Mouse (Mus musculus): Measurements from ENCODE around the gene Atp6v1c2. TPM values are rescaled to one million over a fixed set of nuclear protein-coding genes. Genes with fewer than 3 reads are reported as not detected.

The Atp6v1c2 gene
- polyA plus RNA-seq, 2 experiments: 0.09 to 0.19 TPM

DNA sequence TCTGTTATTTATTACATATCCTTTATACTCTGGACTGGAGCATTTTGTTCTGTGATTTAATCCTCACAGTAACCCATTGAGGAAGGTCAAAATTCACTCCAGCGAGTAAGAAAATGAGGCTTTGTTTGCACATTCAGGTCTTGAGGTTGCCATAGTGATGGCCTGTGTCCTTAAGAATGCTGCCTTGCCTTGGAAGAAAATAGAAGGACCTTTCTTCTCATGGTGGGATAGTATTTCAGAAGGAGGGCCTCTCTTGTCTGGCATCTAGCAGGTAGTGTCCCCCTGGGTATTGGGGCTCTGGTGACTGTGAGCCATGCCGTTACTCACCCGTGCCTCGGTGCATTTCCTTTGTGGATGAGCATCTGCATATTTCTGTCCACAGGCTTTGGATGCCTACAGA lies 31.5 kb upstream of the Atp6v1c2 start:
- Histone ChIP-seq H3K9ac (ENCODE audit: low read depth, low read length, severe bottlenecking) (no peak overlapping the region), H3K4me1 (ENCODE audit: control insufficient read depth, insufficient read depth, low read length) (no peaks in the 10 kb centered on the region), H3K27ac (replicated peaks; ENCODE audit: low read depth, low read length) (no peak overlapping the region), H3K9me3 (ENCODE audit: control insufficient read depth, low read length) (no peaks in the 10 kb centered on the region), H3K36me3 (ENCODE audit: control insufficient read depth, insufficient read depth, low read length) (peaks cover 79% of the 10 kb centered on the region), H3K4me3 (replicated peaks; ENCODE audit: low read length) (no peak overlapping the region), H3K27me3 (ENCODE audit: control insufficient read depth, insufficient read depth, low read length) (no peaks in the 10 kb centered on the region), H3K4me2 (replicated peaks; ENCODE audit: low read depth, low read length, severe bottlenecking) (no peak overlapping the region)
- 87% methylated on average over 4 of the region's 4 CpGs for WGBS
- DNase-seq (ENCODE audit: low spot score) (no peak), ATAC-seq (ENCODE audit: low FRiP score, low read depth) (no peak)
- TF ChIP-seq POLR2A (IDR thresholded peaks at IDR 0.05; ENCODE audit: borderline replicate concordance, extremely low read depth, insufficient read depth, insufficient read length): no peak

DNA sequence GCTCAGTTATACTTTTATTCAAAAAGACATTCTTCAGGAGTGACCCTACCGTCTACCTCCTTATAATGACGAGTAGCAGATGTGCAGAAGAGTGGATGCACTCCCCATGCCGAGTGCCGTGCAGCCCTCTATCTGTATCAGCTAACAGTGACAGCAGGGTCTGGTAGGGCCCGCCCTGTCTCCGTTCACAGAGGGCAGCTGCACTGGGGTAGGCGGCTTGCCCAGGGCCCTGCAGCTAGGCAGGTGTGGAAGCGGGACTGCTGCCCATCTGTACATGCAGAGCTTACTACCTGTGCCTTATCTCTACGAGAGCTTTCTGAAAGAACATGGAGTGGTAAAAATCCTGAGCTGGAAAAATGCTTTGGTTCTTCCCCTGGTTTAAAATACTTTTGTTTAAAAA lies 30.9 kb upstream of the Atp6v1c2 start:
- Histone ChIP-seq H3K4me3 (replicated peaks; ENCODE audit: low read length) (no peak overlapping the region), H3K27me3 (ENCODE audit: control insufficient read depth, insufficient read depth, low read length) (no peaks in the 10 kb centered on the region), H3K9ac (ENCODE audit: low read depth, low read length, severe bottlenecking) (no peak overlapping the region), H3K36me3 (ENCODE audit: control insufficient read depth, insufficient read depth, low read length) (peaks cover 79% of the 10 kb centered on the region), H3K4me2 (replicated peaks; ENCODE audit: low read depth, low read length, severe bottlenecking) (no peak overlapping the region), H3K4me1 (ENCODE audit: control insufficient read depth, insufficient read depth, low read length) (no peaks in the 10 kb centered on the region), H3K9me3 (ENCODE audit: control insufficient read depth, low read length) (no peaks in the 10 kb centered on the region), H3K27ac (replicated peaks; ENCODE audit: low read depth, low read length) (no peak overlapping the region)
- 92% methylated on average over 9 of the region's 9 CpGs for WGBS
- TF ChIP-seq POLR2A (IDR thresholded peaks at IDR 0.05; ENCODE audit: borderline replicate concordance, extremely low read depth, insufficient read depth, insufficient read length): no peak
- no peak for ATAC-seq (ENCODE audit: low FRiP score, low read depth)
- DNase-seq (ENCODE audit: low spot score): no peak

GRCm38 (mm10) chr12:17358981-17359380 lies 29.8 kb upstream of the Atp6v1c2 start:
- 87% methylated on average over 9 of the region's 9 CpGs for WGBS
- DNase-seq (ENCODE audit: low spot score) (no peak), ATAC-seq (ENCODE audit: low FRiP score, low read depth) (no peak)
- no peak overlapping the region for H3K27ac ChIP-seq (replicated peaks; ENCODE audit: low read depth, low read length)
- no peaks in the 10 kb centered on the region for H3K4me1 ChIP-seq (ENCODE audit: control insufficient read depth, insufficient read depth, low read length)
- H3K4me2 ChIP-seq (replicated peaks; ENCODE audit: low read depth, low read length, severe bottlenecking): no peak overlapping the region
- no peak overlapping the region for H3K9ac ChIP-seq (ENCODE audit: low read depth, low read length, severe bottlenecking)
- no peak overlapping the region for H3K4me3 ChIP-seq (replicated peaks; ENCODE audit: low read length)
- H3K36me3 ChIP-seq (ENCODE audit: control insufficient read depth, insufficient read depth, low read length): peaks cover 83% of the 10 kb centered on the region
- no peaks in the 10 kb centered on the region for H3K9me3 ChIP-seq (ENCODE audit: control insufficient read depth, low read length)
- no peaks in the 10 kb centered on the region for H3K27me3 ChIP-seq (ENCODE audit: control insufficient read depth, insufficient read depth, low read length)
- no peak for TF ChIP-seq POLR2A (IDR thresholded peaks at IDR 0.05; ENCODE audit: borderline replicate concordance, extremely low read depth, insufficient read depth, insufficient read length)

DNA sequence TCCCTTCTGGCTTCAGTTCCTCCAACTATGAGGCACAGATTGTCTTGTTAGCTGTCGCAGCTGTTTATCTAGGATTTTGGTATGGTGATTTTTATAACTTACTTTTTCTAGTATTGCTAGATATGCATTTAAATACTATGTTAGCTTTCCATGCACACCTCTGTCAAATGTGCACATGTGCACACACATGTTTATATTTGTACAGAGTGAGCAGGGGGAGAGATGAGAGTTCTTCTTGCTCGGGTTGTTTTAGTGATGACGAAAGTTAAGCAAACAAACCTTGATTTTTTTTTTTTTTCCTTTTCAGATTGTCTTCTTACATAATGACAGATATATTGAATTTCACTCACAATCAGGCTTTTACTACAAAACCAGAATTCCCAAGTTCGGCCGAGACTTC lies 28.6 kb upstream of the Atp6v1c2 start:
- ATAC-seq (ENCODE audit: low FRiP score, low read depth): no peak
- H3K9me3 ChIP-seq (ENCODE audit: control insufficient read depth, low read length): no peaks in the 10 kb centered on the region
- H3K4me1 ChIP-seq (ENCODE audit: control insufficient read depth, insufficient read depth, low read length): no peaks in the 10 kb centered on the region
- H3K27ac ChIP-seq (replicated peaks; ENCODE audit: low read depth, low read length): no peak overlapping the region
- H3K27me3 ChIP-seq (ENCODE audit: control insufficient read depth, insufficient read depth, low read length): no peaks in the 10 kb centered on the region
- DNase-seq (ENCODE audit: low spot score): no peak
- no peak overlapping the region for H3K9ac ChIP-seq (ENCODE audit: low read depth, low read length, severe bottlenecking)
- peaks cover 86% of the 10 kb centered on the region for H3K36me3 ChIP-seq (ENCODE audit: control insufficient read depth, insufficient read depth, low read length)
- 95% methylated on average over 5 of the region's 5 CpGs for WGBS
- H3K4me3 ChIP-seq (replicated peaks; ENCODE audit: low read length): no peak overlapping the region
- TF ChIP-seq POLR2A (IDR thresholded peaks at IDR 0.05; ENCODE audit: borderline replicate concordance, extremely low read depth, insufficient read depth, insufficient read length): no peak
- no peak overlapping the region for H3K4me2 ChIP-seq (replicated peaks; ENCODE audit: low read depth, low read length, severe bottlenecking)

DNA sequence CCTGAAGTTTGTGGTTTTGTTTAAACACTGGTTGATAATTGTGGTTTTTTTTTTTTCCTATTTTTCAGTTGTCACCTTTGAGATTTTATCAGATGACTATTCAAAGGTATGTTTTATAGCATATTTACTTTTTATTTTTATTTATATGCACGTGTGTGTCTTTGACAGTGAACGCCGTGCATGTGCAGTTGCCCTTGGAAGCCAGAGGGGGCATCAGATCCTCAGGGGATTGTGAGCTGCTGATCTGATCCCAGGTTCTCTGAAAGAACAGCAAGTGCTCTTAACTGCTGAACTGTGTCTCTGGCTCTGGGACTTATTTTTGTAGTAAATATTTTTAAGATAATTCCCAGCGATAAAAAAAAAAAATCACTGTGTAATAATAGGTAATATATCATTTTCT lies 27.7 kb upstream of the Atp6v1c2 start:
- Histone ChIP-seq H3K27me3 (ENCODE audit: control insufficient read depth, insufficient read depth, low read length) (no peaks in the 10 kb centered on the region), H3K27ac (replicated peaks; ENCODE audit: low read depth, low read length) (no peak overlapping the region), H3K9me3 (ENCODE audit: control insufficient read depth, low read length) (no peaks in the 10 kb centered on the region), H3K36me3 (ENCODE audit: control insufficient read depth, insufficient read depth, low read length) (peaks cover 81% of the 10 kb centered on the region), H3K4me3 (replicated peaks; ENCODE audit: low read length) (no peak overlapping the region), H3K4me2 (replicated peaks; ENCODE audit: low read depth, low read length, severe bottlenecking) (no peak overlapping the region), H3K4me1 (ENCODE audit: control insufficient read depth, insufficient read depth, low read length) (no peaks in the 10 kb centered on the region), H3K9ac (ENCODE audit: low read depth, low read length, severe bottlenecking) (no peak overlapping the region)
- WGBS: 85% methylated on average over 4 of the region's 4 CpGs
- ATAC-seq (ENCODE audit: low FRiP score, low read depth): no peak
- no peak for TF ChIP-seq POLR2A (IDR thresholded peaks at IDR 0.05; ENCODE audit: borderline replicate concordance, extremely low read depth, insufficient read depth, insufficient read length)
- no peak for DNase-seq (ENCODE audit: low spot score)

DNA sequence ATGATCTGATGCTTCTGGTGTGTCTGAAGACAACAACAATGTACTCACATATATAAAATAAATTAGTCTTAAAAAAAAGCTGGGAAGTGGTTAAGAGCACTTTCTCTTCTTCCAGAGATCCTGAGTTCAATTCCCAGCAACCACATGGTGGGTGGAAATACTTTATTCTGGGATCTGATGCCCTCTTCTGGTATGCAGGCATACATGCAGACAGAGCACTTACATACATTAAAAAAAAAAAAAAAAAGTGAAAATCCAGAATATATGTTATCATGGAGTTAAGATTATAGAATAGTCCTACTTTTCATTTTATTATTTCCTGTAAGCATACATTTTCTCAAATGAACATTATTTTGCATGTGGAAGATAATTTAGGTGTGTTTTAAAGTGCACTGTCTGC lies 20.9 kb upstream of the Atp6v1c2 start:
- no peaks in the 10 kb centered on the region for H3K27me3 ChIP-seq (ENCODE audit: control insufficient read depth, insufficient read depth, low read length)
- H3K9ac ChIP-seq (ENCODE audit: low read depth, low read length, severe bottlenecking): no peak overlapping the region
- peaks cover 42% of the 10 kb centered on the region for H3K36me3 ChIP-seq (ENCODE audit: control insufficient read depth, insufficient read depth, low read length)
- H3K9me3 ChIP-seq (ENCODE audit: control insufficient read depth, low read length): no peaks in the 10 kb centered on the region
- H3K4me3 ChIP-seq (replicated peaks; ENCODE audit: low read length): no peak overlapping the region
- ATAC-seq (ENCODE audit: low FRiP score, low read depth) (no peak), DNase-seq (ENCODE audit: low spot score) (no peak)
- no peak for TF ChIP-seq POLR2A (IDR thresholded peaks at IDR 0.05; ENCODE audit: borderline replicate concordance, extremely low read depth, insufficient read depth, insufficient read length)
- H3K27ac ChIP-seq (replicated peaks; ENCODE audit: low read depth, low read length): no peak overlapping the region
- no peak overlapping the region for H3K4me2 ChIP-seq (replicated peaks; ENCODE audit: low read depth, low read length, severe bottlenecking)
- H3K4me1 ChIP-seq (ENCODE audit: control insufficient read depth, insufficient read depth, low read length): peaks cover 10% of the 10 kb centered on the region
